Mouse (Mus musculus) kidney, postnatal 10 days (tissue): ENCODE results near the gene Gal.

ENCODE experiments used
- DNase-seq: peaks from one replicate; pipeline ENCODE4 v3.0.0; 2021; ENCODE audit warnings: mixed read lengths

Gal gene

GRCm38 (mm10) chr19:3414268-3414733 lies at the start of gene Gal:
Gene Gal (minus strand): TSS chr19:3414544.
- peak; percentile 59 for DNase-seq

GRCm38 (mm10) chr19:3459986-3460385 lies 45.6 kb upstream of the Gal start:
- DNase-seq, result no peak

- DNase-seq, result no peak
These were observed 44.2 kb upstream of the Gal start for GRCm38 (mm10) chr19:3458331-3459099.

GRCm38 (mm10) chr19:3457700-3458099 lies 43.4 kb upstream of the Gal start:
- no peak for DNase-seq

GRCm38 (mm10) chr19:3451649-3452048 lies 37.3 kb upstream of the Gal start:
- no peak for DNase-seq

GRCm38 (mm10) chr19:3451170-3451569 lies 36.8 kb upstream of the Gal start:
- DNase-seq, result peak; percentile 77

GRCm38 (mm10) chr19:3450714-3451113 lies 36.4 kb upstream of the Gal start:
- DNase-seq, result no peak

GRCm38 (mm10) chr19:3449248-3449647 lies 34.9 kb upstream of the Gal start:
- DNase-seq, result peak; percentile 26

- no peak for DNase-seq
These were observed 33.0 kb upstream of the Gal start for GRCm38 (mm10) chr19:3447348-3447747.

- no peak for DNase-seq
These were observed 26.7 kb upstream of the Gal start for GRCm38 (mm10) chr19:3441092-3441491.

- DNase-seq, result no peak
These were observed 26.3 kb upstream of the Gal start for GRCm38 (mm10) chr19:3440667-3441066.

- DNase-seq, result peak; percentile 26
These were observed 23.6 kb upstream of the Gal start for GRCm38 (mm10) chr19:3437980-3438379.

- DNase-seq, result peak; percentile 53
These were observed 22.5 kb upstream of the Gal start for GRCm38 (mm10) chr19:3436840-3437239.

- DNase-seq, result no peak
These were observed 21.5 kb upstream of the Gal start for GRCm38 (mm10) chr19:3435824-3436223.

GRCm38 (mm10) chr19:3434641-3435040 lies 20.3 kb upstream of the Gal start:
- no peak for DNase-seq

GRCm38 (mm10) chr19:3434124-3434523 lies 19.8 kb upstream of the Gal start:
- no peak for DNase-seq

- no peak for DNase-seq
These were observed 17.6 kb upstream of the Gal start for GRCm38 (mm10) chr19:3431969-3432368.

GRCm38 (mm10) chr19:3431066-3431465 lies 16.7 kb upstream of the Gal start:
- no peak for DNase-seq

GRCm38 (mm10) chr19:3429156-3429816 lies 14.9 kb upstream of the Gal start:
- peak; percentile 29 for DNase-seq

GRCm38 (mm10) chr19:3428057-3428830 lies 13.9 kb upstream of the Gal start:
- no peak for DNase-seq

- no peak for DNase-seq
These were observed 9.9 kb upstream of the Gal start for GRCm38 (mm10) chr19:3424214-3424613.

GRCm38 (mm10) chr19:3422981-3423380 lies 8.6 kb upstream of the Gal start:
- DNase-seq, result peak; percentile 13

GRCm38 (mm10) chr19:3422488-3422887 lies 8.1 kb upstream of the Gal start:
- no peak for DNase-seq

- no peak for DNase-seq
These were observed 4.9 kb upstream of the Gal start for GRCm38 (mm10) chr19:3419251-3419650.
